Mouse (Mus musculus): ENCODE measurements at regions not wholly inside any gene's neighbourhood (a gene's known extent, or its start where the extent isn't known, plus 50 kb on each side); places are given as distances from the start of the nearest gene placed in this dataset.

- TF ChIP-seq CTCF (IDR thresholded peaks at IDR 0.05) (no peak), EP300 (IDR thresholded peaks at IDR 0.05; ENCODE audit: insufficient read depth, low read depth, low read length) (no peak), POLR2A (IDR thresholded peaks at IDR 0.05; ENCODE audit: insufficient read depth, low read depth, low read length) (no peak)
Measured at GRCm38 (mm10) chr5:28682821-28683220, 215.8 kb upstream of the Shh start.

All from heart, adult 2 months (tissue).